Mouse (Mus musculus) retina, postnatal 7 days (tissue): ENCODE data around the gene Atg16l2.

Experiments
- DNase-seq: peaks from one replicate; pipeline ENCODE4 v3.0.0-alpha.2; 2012; ENCODE audit warnings: low read depth, low spot score

Gene Atg16l2

GRCm38 (mm10) chr7:101301881-101302456 is at the start of gene Atg16l2:
Gene Atg16l2, minus strand, starts transcription at chr7:101302251.
- peak; percentile 96 for DNase-seq

- DNase-seq, result no peak
Measured at GRCm38 (mm10) chr7:101349861-101350260, 47.8 kb upstream of the Atg16l2 start.

- no peak for DNase-seq
Measured at GRCm38 (mm10) chr7:101348312-101348711, 46.3 kb upstream of the Atg16l2 start.

- DNase-seq, result peak; percentile 30
Measured at GRCm38 (mm10) chr7:101347767-101348270, 45.8 kb upstream of the Atg16l2 start, which contains the start of gene Arap1. Gene Arap1, plus strand, starts transcription at chr7:101348067.

GRCm38 (mm10) chr7:101346991-101347390 is 44.9 kb upstream of the Atg16l2 start:
- DNase-seq, result no peak

GRCm38 (mm10) chr7:101344892-101345291 is 42.8 kb upstream of the Atg16l2 start:
- no peak for DNase-seq

GRCm38 (mm10) chr7:101343135-101343534 is 41.1 kb upstream of the Atg16l2 start:
- no peak for DNase-seq

- DNase-seq, result no peak
Measured at GRCm38 (mm10) chr7:101341405-101341804, 39.4 kb upstream of the Atg16l2 start.

GRCm38 (mm10) chr7:101337401-101337800 is 35.4 kb upstream of the Atg16l2 start:
- no peak for DNase-seq

GRCm38 (mm10) chr7:101336686-101337085 is 34.6 kb upstream of the Atg16l2 start:
- DNase-seq, result no peak

GRCm38 (mm10) chr7:101335228-101335627 is 33.2 kb upstream of the Atg16l2 start:
- DNase-seq, result no peak

- DNase-seq, result no peak
Measured at GRCm38 (mm10) chr7:101332045-101332831, 30.2 kb upstream of the Atg16l2 start.

- DNase-seq, result no peak
Measured at GRCm38 (mm10) chr7:101330841-101331173, 28.8 kb upstream of the Atg16l2 start.

- DNase-seq, result no peak
Measured at GRCm38 (mm10) chr7:101330074-101330840, 28.2 kb upstream of the Atg16l2 start.

GRCm38 (mm10) chr7:101329606-101330005 is 27.6 kb upstream of the Atg16l2 start:
- no peak for DNase-seq

- DNase-seq, result no peak
Measured at GRCm38 (mm10) chr7:101328621-101329158, 26.6 kb upstream of the Atg16l2 start.

- no peak for DNase-seq
Measured at GRCm38 (mm10) chr7:101327786-101328185, 25.7 kb upstream of the Atg16l2 start.

GRCm38 (mm10) chr7:101327263-101327662 is 25.2 kb upstream of the Atg16l2 start:
- DNase-seq, result no peak

GRCm38 (mm10) chr7:101326006-101326405 is 24.0 kb upstream of the Atg16l2 start:
- no peak for DNase-seq

GRCm38 (mm10) chr7:101324142-101324962 is 22.3 kb upstream of the Atg16l2 start:
- DNase-seq, result no peak

- DNase-seq, result no peak
Measured at GRCm38 (mm10) chr7:101323141-101323594, 21.1 kb upstream of the Atg16l2 start.
